Mouse (Mus musculus) granulocyte monocyte progenitor cell, adult 5-6 weeks (primary cell): ENCODE data around the gene Anxa11. TPM values are rescaled to one million over a fixed set of nuclear protein-coding genes. Genes with fewer than 3 reads are reported as not detected.
A peak's percentile ranks its signal among the peaks of the same experiment; 100 is the strongest.
"Not testable (repeated sequence)": the region's sequence is repeated elsewhere in the genome, so short reads cannot be mapped to it uniquely, and the experiment has no call there.

Source experiments
- ATAC-seq: replicated peaks from 2 replicates; pipeline ENCODE4 v1.8.0; 2016; ENCODE audit warnings: mild to moderate bottlenecking, moderate TSS enrichment, inconsistent platforms; ENCODE audit not compliant: poor library complexity, severe bottlenecking
- total RNA-seq, 2 experiments: library from RNA; stranded (forward) in 1 of 2; stranded (reverse) in 1 of 2; fragments of 200-712, 200-1000 nt in 1 of 2; fragments of >200 nt in 1 of 2; fragmentation: Nextera tagmentation in 1 of 2; gene quantifications; 2 replicates each; pipeline ENCODE4 v1.2.3; 2014 to 2017

Anxa11 gene
- total RNA-seq, 2 experiments from 2014 or later = 9.7 to 41.1 TPM

DNA sequence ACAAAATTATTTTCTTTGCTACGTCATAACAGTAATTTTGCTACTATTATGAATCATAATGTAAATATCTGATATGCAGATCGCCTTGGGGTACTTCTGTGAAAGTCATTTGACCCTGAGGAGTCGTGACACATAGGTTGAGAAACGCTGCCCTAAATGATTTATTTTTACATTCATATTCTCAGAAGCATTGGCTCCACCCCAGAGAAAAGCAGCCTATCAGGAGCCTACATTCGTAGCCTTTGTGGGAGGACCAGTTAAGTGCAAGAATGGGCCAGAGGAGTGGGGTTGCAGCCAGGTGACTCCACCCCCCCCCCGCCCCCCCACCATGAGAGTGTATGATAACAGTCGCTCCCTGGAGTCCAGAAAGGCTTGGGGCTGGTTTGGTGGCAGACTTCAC is 2.2 kb upstream of the Anxa11 start:
- ATAC-seq = no peak

DNA sequence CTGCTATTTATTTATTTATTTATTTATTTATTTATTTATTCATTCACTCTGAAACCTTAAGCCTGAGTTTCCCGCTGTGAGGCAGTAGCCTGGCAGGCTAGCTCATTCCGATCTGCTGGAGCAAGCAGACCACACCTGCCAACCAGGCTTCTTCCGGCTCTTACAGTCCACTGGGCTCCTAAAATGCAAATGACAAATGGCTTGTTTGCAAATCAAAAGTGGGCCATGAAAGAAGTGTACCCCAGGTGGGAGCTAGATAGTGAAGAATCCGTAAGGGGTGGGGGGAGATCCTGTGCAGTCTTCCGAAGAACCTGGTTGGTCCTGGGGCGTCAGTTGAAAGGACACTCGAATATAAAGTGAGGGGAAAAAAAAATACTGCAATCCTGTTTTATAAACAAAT is 995 bp upstream of the Anxa11 start:
- ATAC-seq = no peak

DNA sequence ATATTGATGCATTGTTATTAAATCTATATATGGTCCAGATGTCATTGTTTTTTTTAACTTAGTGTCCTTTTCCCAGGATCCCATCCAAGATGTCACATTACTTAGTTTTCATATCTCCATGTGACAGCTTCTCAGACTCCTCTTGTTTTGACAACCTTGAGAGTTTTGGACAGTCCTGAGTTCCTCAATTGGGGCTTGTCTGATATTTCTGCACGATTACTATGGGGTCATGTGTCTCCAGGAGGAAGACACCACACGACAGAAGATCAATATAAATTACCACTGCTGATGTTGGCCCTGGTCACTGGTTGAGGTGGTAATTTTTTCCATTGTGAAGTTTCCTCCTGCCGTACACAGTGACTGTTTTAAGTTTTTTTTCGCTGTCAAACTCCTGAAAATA is 377 bp upstream of the Anxa11 start:
- ATAC-seq = peak; percentile 51

DNA sequence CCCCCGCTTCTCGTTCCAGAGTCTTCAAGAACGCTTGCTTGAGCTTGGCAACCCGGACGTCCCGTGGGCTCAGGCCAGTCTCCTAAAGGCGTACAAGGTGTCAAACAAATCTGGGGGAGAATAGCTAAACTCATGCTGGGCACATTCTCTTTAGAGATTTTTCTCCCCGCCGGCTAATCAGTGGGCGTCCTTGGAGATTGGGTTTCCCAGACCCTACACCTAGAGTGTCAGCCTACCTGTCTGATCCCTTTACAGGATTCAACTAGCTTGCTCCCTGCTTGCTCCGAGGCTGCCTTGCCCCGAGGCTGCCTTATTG is 690 bp downstream of the Anxa11 start:
- ATAC-seq = no peak

DNA sequence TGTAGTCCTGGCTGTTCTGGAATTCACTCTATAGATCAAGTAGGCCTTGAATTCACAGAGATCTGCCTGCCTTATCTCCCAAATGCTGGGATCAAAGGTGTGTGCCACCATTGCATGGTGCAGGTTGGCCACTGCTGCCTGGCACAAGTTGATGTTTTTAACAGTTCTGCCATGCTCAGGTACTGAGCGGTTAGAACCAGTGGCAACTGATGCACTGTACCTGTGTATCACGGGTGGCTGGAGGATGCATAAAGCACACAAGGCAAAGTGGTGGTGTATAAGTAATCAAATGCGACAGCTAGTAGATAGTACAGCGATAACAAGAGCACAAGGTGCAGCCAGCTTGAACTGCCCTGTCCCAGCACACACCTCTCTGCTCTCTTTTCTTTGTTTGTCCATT is 2.4 kb downstream of the Anxa11 start:
- ATAC-seq = no peak

DNA sequence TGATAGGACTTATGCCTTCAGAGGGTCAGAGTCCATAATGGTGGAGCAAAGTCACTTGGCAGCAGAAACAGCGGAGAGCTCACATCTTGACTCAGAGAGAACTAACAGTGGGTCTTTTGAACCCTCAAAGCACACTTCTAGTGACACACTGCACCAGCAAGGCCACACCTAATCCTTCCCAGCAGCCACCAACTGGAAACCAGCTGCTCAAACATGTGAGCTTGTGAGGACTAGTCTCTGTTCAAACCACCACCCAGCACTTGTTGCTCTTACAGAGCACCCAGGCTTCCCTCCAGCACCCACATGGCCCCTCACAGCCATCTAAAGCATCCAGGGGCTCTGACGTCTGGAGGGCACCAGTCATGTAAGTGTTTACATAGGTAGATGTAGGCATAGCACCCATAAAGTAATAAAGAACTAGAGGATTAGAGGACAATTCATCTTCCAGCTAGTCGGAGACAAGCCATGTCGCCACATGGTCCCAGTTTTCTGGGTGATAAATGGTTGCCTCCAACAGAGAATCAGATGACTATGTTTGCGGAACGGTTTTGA is 4.0 kb downstream of the Anxa11 start:
- no peak for ATAC-seq

DNA sequence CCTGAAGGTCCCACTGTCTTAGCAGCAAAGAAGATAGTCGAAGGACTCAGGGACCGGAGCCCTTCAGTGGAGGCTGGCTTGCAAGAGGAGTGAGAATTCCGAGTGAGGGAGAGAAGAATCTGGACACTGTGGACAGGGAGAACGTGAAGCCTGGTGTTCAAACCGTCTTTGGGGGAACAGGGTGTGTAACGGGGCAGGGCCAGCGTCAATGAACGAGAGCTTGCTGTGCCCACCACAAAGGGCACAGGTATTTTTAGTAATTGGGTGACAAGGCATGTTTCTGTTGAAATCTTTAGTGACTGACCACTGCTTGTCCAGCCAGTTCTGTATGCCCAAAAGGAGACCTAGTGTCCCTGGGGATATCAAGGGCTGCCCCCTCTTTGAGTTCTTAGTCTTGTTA is 4.6 kb downstream of the Anxa11 start:
- ATAC-seq = no peak

DNA sequence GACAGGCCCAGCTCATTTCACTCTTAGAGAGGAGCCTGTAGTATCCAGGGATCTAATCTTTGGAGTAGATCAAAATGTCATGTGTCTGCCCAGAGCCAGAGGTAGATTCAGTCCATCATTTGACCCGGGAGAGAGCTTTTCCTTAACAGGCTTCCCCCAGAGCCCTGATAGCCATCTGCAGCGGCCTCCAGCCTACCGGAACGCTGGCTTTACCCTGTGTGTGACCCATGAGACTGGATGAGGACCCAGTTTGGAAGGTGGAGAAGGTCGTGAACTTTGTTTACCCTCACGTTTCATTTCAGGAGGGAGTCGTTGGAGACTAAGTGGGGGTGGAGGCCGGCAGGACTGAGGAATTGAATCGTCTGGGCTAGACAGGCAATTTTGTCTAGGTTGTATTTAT is 5.7 kb downstream of the Anxa11 start:
- no peak for ATAC-seq

DNA sequence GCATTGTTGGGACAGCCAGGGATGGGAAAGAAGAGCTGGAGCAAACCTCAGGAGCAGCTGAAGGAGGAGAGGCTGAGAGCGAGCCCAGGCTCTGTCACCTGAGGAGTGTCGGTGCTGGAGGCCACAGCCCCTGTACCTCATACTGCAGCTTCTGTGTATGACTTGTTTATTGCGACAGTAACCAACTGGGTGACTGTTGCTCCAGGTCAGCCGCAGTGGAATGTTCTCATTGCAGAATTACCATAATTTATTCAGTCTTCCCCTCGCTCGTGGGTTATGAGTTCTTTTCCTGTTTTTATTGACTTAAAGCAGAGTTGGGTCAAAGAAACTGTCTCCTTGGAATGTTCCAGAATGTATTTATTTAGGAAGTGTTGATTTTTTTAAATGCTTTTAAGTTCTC is 6.3 kb downstream of the Anxa11 start:
- peak; percentile 71 for ATAC-seq

DNA sequence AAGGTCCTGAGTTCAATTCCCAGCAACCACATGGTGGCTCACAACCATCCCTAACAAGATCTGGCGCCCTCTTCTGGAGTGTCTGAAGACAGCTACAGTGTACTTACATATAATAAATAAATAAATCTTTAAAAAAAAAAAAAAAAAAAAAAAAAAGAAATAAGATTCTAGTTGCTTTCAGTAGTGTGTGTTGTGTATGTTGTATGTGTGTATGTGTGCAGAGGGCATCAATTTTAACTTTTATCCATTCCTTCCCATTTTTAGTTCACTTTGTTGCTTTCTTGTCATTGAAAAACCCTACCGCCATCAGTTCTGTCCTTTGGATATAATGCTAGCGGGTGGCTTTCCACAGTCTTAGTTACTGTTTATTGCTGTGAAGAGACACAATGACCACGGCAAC is 6.8 kb downstream of the Anxa11 start:
- ATAC-seq = not testable (repeated sequence)

DNA sequence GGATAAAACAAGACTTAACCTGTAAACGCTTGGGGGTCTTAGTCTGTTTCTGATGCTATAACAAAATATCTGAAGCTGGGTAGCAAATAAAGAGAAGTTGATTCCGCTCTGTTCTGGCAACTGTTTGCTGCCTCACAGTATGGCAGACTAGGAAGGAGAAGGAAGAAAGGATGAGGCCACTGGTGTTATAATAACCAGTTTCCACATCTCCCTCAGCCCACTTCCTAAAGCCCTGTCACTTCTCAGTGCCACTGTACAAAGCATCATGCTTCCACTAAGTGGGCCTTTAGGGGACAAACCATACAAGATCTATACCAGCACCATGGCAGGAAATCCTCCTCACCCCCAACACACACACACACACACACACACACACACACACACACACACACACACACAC is 8.5 kb downstream of the Anxa11 start:
- ATAC-seq = peak; percentile 63

DNA sequence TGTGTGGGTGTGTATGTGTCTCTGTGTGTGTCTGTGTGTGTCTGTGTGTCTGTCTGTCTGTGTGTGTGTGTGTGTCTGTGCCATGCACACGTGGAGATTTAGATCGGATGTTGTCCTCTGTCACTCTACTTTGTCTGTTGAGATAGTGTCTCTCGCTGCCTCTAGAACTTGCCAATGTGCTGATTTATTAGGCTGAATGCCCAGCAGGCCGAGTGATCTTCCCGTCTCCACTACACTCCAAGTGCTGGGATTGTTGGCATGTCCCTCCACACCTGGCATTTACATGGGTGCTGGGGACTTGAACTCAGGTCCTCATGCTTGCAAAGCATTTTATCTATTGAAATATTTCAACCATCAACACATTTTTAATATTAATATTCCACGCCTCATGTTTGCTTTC is 9.2 kb downstream of the Anxa11 start:
- ATAC-seq = no peak

DNA sequence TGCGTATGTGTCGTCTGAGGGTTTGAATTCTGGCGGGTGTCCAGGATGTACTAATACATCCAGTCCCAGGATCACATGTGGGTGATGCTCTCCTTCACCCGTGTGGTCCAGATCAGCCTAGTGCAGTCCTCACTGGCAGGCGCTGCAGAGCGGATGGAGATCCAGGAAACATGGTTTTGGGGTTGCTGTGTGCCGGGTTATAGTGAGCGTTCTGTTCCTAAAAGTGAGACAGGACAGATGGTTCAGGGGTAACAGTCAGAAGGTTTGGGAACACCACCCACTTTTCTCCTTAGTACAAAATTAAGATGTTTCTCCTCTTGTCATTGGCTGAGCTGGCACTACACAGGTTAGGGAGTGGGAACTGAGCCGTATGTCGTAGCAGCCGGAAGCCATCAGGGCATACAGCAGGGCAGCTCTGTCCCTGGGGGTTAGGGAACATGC is 10.2 kb downstream of the Anxa11 start:
- no peak for ATAC-seq

DNA sequence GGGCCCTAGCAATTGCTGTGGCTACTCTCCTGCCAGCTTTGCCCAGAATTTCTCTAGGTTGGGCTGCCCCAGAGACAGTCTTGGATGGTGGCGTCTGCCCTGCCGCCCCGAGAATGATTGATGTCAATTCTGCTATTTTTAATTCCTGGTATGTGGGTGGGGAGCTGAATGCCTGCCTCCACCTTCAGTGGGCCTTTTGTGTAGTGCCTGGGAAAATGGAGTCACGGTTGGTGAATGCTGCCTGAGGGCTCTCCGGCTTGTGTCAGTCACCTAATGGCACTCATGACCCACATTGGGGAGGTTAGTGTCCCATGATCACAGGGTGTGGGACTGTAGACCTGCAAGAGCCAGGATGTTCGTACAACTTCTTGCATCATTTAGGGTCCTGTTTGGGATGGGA is 11.3 kb downstream of the Anxa11 start:
- no peak for ATAC-seq

DNA sequence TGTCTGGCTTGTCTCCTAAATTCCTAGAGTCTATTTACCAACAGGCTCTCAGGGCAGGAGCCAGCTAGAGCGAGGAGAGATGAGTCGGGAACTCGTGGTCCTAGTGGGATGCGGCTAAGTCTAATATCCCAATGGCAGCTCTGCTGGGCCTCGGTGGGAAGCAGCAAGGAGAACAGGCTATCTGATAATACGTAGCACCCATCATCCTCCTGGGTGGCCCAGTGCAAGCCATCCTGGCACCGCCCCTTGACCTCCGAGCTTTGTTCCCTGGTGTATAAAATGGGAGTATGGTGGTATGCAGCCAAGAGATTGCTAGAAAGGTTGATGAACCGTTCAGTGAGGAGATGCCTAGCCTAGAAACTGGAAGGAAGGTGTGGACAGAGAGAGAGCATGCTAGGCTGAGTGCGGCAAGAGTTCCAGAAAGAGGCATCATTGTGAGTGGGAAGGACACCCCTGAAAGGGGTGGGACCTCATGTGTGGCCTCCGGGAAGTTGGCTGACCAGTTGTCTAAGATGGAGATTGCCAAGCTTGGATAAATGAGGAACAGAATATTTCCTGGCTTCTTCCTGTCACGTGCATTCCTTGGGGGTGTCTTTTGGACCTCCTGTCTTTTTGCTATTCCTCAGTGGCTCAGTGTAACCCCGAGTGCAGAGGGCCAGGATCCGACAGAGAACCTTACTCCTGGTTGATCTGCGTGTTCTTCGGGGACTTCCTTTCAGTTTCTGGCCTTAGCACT is 11.9 kb downstream of the Anxa11 start:
- 0 out of 2 replicates have a peak, but pooled peaks have one; percentile 4 for ATAC-seq

DNA sequence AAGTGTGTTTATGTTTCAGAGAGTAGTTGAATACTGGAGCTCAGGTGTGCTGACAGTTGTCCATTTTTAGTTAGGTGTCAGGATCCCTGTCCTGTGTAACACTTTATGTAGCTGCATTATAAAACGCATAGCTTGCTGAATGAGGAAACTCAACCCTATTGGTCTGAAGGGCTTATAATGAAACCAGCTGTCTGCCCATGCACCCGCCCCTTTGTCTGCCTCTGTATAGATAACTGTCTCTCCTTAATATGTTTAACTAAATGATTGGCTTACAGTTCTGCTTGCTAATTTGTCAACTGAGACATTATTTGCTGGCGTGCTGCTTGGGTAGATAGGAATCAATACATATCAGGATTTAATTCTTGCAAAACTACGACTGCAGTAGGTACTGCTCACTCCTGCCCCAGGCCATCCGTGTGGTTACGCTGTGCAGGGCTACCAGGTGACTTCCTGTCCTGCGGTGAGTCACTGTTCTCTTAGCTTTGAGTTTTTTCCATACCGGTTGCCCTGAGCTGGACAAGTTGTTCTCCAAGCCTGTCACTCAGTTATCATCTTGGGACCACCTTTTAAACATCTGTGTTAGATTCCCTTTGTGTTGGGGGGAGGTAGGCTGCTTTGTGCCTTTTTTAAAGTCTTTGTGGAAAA is 13.4 kb downstream of the Anxa11 start:
- peak; percentile 14 for ATAC-seq

DNA sequence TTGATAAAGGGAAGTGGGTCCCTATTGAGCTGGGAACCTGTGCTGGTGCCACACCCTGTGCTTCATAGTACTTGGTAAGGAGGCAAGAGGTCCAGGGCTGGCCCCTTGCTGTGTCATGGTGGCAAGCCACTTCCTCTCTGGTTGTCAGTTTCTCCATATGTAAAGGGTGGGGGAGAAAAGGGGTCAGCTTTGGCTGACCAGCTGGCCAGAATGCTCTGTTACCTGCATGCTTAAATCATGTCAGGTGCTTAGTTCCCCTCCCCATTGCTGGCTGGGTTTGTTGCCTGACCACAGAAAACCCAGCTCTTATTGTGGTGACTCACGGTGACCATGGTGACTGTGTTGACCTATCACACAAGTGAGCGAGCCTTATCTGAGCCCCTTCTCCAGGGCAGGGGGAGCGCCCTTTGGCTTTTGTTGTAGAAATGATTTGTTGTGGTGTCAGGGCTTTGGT is 15.2 kb downstream of the Anxa11 start:
- ATAC-seq = peak; percentile 77

DNA sequence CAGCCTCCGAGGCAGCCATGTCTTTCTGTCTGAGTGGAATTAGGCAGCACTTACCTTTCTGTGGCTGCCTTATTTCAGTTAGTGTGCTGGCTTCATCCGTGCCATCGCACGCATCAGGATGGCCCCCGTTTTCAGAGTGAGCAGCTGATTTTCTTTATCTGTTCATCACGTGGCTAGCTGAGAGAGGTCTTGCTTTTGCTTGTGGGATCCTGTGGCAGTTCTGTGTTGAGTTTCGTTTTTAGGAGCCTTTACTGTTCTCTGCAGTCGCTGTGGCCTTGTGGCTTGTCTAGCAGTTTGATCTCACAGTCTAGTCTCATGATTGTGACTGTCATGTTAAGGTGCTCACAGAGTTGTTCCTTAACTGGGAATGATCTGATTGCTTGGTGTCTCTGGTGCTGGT is 16.0 kb downstream of the Anxa11 start:
- no peak for ATAC-seq

DNA sequence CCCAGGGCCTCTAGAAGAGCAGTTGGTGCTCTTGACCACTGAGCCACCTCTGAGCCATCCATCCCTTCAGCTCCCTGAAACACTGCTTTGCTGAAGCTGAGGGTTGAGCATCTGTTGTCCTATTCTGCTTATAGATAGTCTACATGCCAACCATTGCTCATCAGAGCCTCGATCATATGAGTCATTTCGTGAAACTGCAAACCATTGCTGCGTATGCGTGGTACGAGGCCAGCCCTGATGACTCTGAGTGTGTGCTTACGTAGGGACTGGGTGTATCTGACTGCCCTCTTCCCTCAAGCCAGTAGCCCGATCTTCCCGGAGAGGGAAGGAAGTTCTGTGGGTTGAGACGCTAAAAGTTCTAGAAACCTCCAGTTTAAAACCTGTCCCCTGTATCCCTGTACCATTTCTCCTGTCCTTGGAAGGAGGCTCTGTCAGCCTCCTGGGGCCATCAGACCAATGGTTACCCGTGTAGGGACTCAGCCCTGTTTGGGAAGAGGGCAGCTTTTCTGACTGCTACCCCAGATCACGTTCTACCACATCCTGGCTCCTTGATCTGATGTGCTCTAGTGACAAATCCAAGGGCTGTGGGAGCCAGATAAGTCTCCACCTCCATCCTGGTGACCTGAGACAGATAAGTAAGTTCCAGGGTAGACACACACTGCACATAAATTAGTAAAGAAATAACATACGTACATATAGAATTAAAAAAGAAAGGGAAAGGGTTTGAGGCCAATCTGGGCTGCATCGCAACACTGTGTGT is 20.0 kb downstream of the Anxa11 start:
- ATAC-seq = peak; percentile 41

DNA sequence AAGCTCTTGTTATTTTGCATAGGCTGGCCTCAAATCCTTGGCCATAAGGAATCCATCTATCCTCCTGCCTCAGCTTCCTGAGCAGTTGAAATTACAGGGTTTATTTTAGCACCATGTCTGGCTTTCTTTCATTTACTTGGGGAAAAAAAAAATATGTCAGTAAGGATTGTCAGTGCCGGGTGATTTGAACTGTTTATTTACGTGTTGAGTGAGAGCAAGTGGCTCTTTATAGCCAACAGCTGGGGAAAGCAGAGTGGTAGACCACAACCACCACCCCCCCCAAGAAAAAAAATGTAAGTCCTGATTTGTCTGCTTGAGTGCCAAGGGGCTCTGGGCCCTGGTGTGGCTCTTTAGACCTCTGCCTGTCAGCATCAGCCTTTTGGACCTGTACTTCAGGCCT is 21.8 kb downstream of the Anxa11 start:
- ATAC-seq = no peak

DNA sequence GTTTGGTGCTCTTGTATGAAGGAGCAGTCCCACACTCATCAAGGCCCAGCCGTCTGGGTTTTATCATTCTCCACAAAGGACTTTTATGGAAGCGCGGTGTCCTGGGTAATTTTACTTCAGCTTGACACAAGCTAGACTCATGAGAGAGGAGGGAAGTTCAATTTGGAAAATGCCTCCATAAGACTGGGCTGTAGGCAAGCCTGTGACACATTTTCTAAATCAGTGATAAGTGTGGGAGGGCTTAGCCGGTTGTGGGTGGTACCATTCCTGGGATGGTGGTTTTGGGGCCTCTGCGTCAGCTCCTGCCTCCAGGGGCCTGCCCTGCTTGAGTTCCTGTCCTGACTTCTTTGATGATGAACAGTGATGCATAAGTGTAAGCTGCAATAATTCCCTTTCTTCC is 23.3 kb downstream of the Anxa11 start:
- no peak for ATAC-seq
